Mouse (Mus musculus): ENCODE measurements around the gene Gm20388. TPM values are rescaled to one million over a fixed set of nuclear protein-coding genes. Genes with fewer than 3 reads are reported as not detected.
"Not testable (repeated sequence)": the region's sequence is repeated elsewhere in the genome, so short reads cannot be mapped to it uniquely, and the experiment has no call there.

Gm20388 gene
- polyA plus RNA-seq, 1 experiment from 2014 or later, result not detected

GRCm38 (mm10) chr8:124011989-124012586 lies 4101.4 kb downstream of the Gm20388 start:
- Histone ChIP-seq H3K27ac (replicated peaks in 1 of 2; ENCODE audit: control insufficient read depth in 1 of 2, insufficient read depth in 1 of 2, low read depth in 2 of 2, low read length in 2 of 2) (peak overlapping the region; percentile 49 to 77), H3K9me3 (ENCODE audit: control insufficient read depth, low read length) (no peaks in the 10 kb centered on the region), H3K27me3 (ENCODE audit: control insufficient read depth, insufficient read depth, low read length) (no peaks in the 10 kb centered on the region), H3K4me3 (ENCODE audit: control insufficient read depth in 1 of 2, insufficient read depth in 1 of 2, low read depth in 1 of 2, low read length in 2 of 2) (no peak overlapping the region), H3K36me3 (ENCODE audit: control insufficient read depth, insufficient read depth, low read length) (peaks cover 26% of the 10 kb centered on the region), H3K4me2 (ENCODE audit: low read length) (no peak overlapping the region), H3K9ac (ENCODE audit: low read length) (no peak overlapping the region), H3K4me1 (ENCODE audit: control insufficient read depth in 2 of 2, insufficient read depth in 2 of 2, low read length in 2 of 2) (peaks cover 5 to 12% of the 10 kb centered on the region in 2 experiments; a peak in 3 of 4 replicates)
- WGBS, result 95% methylated on average over 3 of the region's 3 CpGs
- ATAC-seq (ENCODE audit: insufficient number of reproducible peaks, insufficient read depth, low FRiP score, low read depth), result no peak

GRCm38 (mm10) chr8:124014299-124014698 lies 4103.7 kb downstream of the Gm20388 start:
- H3K9me3 ChIP-seq (ENCODE audit: control insufficient read depth, low read length); H3K36me3 ChIP-seq (ENCODE audit: control insufficient read depth, insufficient read depth, low read length); H3K4me3 ChIP-seq (ENCODE audit: control insufficient read depth in 1 of 2, insufficient read depth in 1 of 2, low read depth in 1 of 2, low read length in 2 of 2); H3K4me2 ChIP-seq (ENCODE audit: low read length); H3K27ac ChIP-seq (replicated peaks in 1 of 2; ENCODE audit: control insufficient read depth in 1 of 2, insufficient read depth in 1 of 2, low read depth in 2 of 2, low read length in 2 of 2); ATAC-seq (ENCODE audit: insufficient number of reproducible peaks, insufficient read depth, low FRiP score, low read depth); H3K9ac ChIP-seq (ENCODE audit: low read length); H3K27me3 ChIP-seq (ENCODE audit: control insufficient read depth, insufficient read depth, low read length): not testable (repeated sequence)
- peaks cover 8 to 23% of the 10 kb centered on the region in 2 experiments for H3K4me1 ChIP-seq (ENCODE audit: control insufficient read depth in 2 of 2, insufficient read depth in 2 of 2, low read length in 2 of 2)
- WGBS, result 90% methylated on average over 7 of the region's 7 CpGs

- Histone ChIP-seq H3K4me2 (ENCODE audit: low read length) (no peak overlapping the region), H3K27me3 (ENCODE audit: control insufficient read depth, insufficient read depth, low read length) (no peaks in the 10 kb centered on the region), H3K9me3 (ENCODE audit: control insufficient read depth, low read length) (no peaks in the 10 kb centered on the region), H3K4me1 (ENCODE audit: control insufficient read depth in 2 of 2, insufficient read depth in 2 of 2, low read length in 2 of 2) (peaks cover 11 to 27% of the 10 kb centered on the region in 2 experiments), H3K27ac (replicated peaks in 1 of 2; ENCODE audit: control insufficient read depth in 1 of 2, insufficient read depth in 1 of 2, low read depth in 2 of 2, low read length in 2 of 2) (no peak overlapping the region), H3K9ac (ENCODE audit: low read length) (no peak overlapping the region), H3K4me3 (ENCODE audit: control insufficient read depth in 1 of 2, insufficient read depth in 1 of 2, low read depth in 1 of 2, low read length in 2 of 2) (no peak overlapping the region), H3K36me3 (ENCODE audit: control insufficient read depth, insufficient read depth, low read length) (no peaks in the 10 kb centered on the region)
- 83% methylated on average over 3 of the region's 3 CpGs for WGBS
- ATAC-seq (ENCODE audit: insufficient number of reproducible peaks, insufficient read depth, low FRiP score, low read depth), result no peak
Measured at GRCm38 (mm10) chr8:124014751-124015150, 4104.1 kb downstream of the Gm20388 start.

DNA sequence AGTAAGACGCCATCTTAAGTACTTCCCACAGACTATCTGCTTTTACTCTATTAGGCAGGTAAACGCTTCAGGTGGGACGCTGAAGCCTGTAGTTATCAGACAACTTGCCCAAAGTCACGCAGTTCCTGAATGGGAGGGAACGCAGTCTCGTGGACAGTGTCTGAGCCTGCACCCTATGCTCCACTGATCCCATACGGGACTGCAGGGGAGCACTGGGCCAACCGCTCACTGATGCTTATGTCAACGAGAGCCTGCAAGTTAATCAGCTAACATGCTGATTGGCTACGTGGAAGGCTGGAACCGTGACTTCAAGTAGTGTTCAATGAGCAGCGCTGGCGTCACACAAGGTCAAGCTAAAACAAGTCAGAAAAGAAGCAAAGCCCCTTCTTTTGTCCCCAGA lies 4109.1 kb downstream of the Gm20388 start:
- 0 out of 4 replicates have a peak overlapping the region, but pooled peaks of 1 of the 2 experiments have one; percentile 19 for H3K27ac ChIP-seq (replicated peaks in 1 of 2; ENCODE audit: control insufficient read depth in 1 of 2, insufficient read depth in 1 of 2, low read depth in 2 of 2, low read length in 2 of 2)
- no peak for ATAC-seq (ENCODE audit: insufficient number of reproducible peaks, insufficient read depth, low FRiP score, low read depth)
- 18% methylated on average over 13 of the region's 13 CpGs for WGBS

GRCm38 (mm10) chr8:124020439-124021236 lies 4110.0 kb downstream of the Gm20388 start:
- peak overlapping the region; percentile 66 to 83 for H3K4me3 ChIP-seq (ENCODE audit: control insufficient read depth in 1 of 2, insufficient read depth in 1 of 2, low read depth in 1 of 2, low read length in 2 of 2)
- H3K4me1 ChIP-seq (ENCODE audit: control insufficient read depth in 2 of 2, insufficient read depth in 2 of 2, low read length in 2 of 2), result peaks cover 12 to 32% of the 10 kb centered on the region in 2 experiments
- peaks cover 26% of the 10 kb centered on the region for H3K36me3 ChIP-seq (ENCODE audit: control insufficient read depth, insufficient read depth, low read length)
- H3K4me2 ChIP-seq (ENCODE audit: low read length), result peak overlapping the region; percentile 90
- peak overlapping the region; percentile 88 to 91 for H3K27ac ChIP-seq (replicated peaks in 1 of 2; ENCODE audit: control insufficient read depth in 1 of 2, insufficient read depth in 1 of 2, low read depth in 2 of 2, low read length in 2 of 2)
- peak; percentile 85 for ATAC-seq (ENCODE audit: insufficient number of reproducible peaks, insufficient read depth, low FRiP score, low read depth)
- H3K9me3 ChIP-seq (ENCODE audit: control insufficient read depth, low read length), result no peaks in the 10 kb centered on the region
- H3K9ac ChIP-seq (ENCODE audit: low read length), result peak overlapping the region; percentile 89
- under 1% methylated on average over 44 of the region's 87 CpGs for WGBS
- no peaks in the 10 kb centered on the region for H3K27me3 ChIP-seq (ENCODE audit: control insufficient read depth, insufficient read depth, low read length)

More for the DNA sequence above, 4109.1 kb downstream of the Gm20388 start:
- Histone ChIP-seq H3K9ac (ENCODE audit: low read length) (peak overlapping the region; percentile 89), H3K9me3 (ENCODE audit: control insufficient read depth, low read length) (no peaks in the 10 kb centered on the region), H3K4me1 (ENCODE audit: control insufficient read depth in 2 of 2, insufficient read depth in 2 of 2, low read length in 2 of 2) (peaks cover 12 to 35% of the 10 kb centered on the region in 2 experiments), H3K4me3 (ENCODE audit: control insufficient read depth in 1 of 2, insufficient read depth in 1 of 2, low read depth in 1 of 2, low read length in 2 of 2) (peak overlapping the region; percentile 17 to 83), H3K36me3 (ENCODE audit: control insufficient read depth, insufficient read depth, low read length) (peaks cover 18% of the 10 kb centered on the region), H3K4me2 (ENCODE audit: low read length) (peak overlapping the region; percentile 90), H3K27me3 (ENCODE audit: control insufficient read depth, insufficient read depth, low read length) (no peaks in the 10 kb centered on the region)

- WGBS, result 1% methylated on average over 70 of the region's 74 CpGs
- ATAC-seq (ENCODE audit: insufficient number of reproducible peaks, insufficient read depth, low FRiP score, low read depth), result peak; percentile 91
- Histone ChIP-seq H3K27ac (replicated peaks in 1 of 2; ENCODE audit: control insufficient read depth in 1 of 2, insufficient read depth in 1 of 2, low read depth in 2 of 2, low read length in 2 of 2) (peak within 1 kb of the TSS; percentile 88 to 91), H3K9ac (ENCODE audit: low read length) (peak within 1 kb of the TSS; percentile 89), H3K27me3 (ENCODE audit: control insufficient read depth, insufficient read depth, low read length) (no peaks in the 10 kb centered on the region), H3K4me1 (ENCODE audit: control insufficient read depth in 2 of 2, insufficient read depth in 2 of 2, low read length in 2 of 2) (peaks cover 12 to 32% of the 10 kb centered on the region in 2 experiments), H3K4me2 (ENCODE audit: low read length) (peak within 1 kb of the TSS; percentile 90), H3K36me3 (ENCODE audit: control insufficient read depth, insufficient read depth, low read length) (peaks cover 33% of the 10 kb centered on the region), H3K9me3 (ENCODE audit: control insufficient read depth, low read length) (no peaks in the 10 kb centered on the region), H3K4me3 (ENCODE audit: control insufficient read depth in 1 of 2, insufficient read depth in 1 of 2, low read depth in 1 of 2, low read length in 2 of 2) (peak within 1 kb of the TSS; percentile 66 to 83)
Measured at GRCm38 (mm10) chr8:124021237-124022227, 4110.9 kb downstream of the Gm20388 start, which contains the start of the genes Taf5l and Urb2. Gene Taf5l (minus strand): TSS chr8:124021397. Gene Urb2 (plus strand): TSS chr8:124021508.

DNA sequence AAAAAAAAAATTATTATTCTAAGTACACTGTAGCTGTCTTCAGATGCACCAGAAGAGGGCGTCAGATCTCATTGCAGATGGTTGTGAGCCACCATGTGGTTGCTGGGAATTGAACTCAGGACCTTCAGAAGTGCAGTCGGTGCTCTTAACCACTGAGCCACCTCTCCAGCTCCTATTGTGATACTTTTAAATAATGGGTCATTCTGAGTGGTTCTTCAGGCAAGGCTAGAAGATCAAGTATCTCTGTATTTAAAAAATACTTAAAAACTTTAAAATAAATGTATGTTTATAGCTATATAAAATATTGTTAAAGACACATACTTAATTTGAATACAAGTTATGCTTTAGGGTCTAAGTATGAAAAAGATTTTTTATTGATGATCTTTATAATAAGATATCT lies 4115.6 kb downstream of the Gm20388 start:
- not testable (repeated sequence) for H3K27ac ChIP-seq (replicated peaks in 1 of 2; ENCODE audit: control insufficient read depth in 1 of 2, insufficient read depth in 1 of 2, low read depth in 2 of 2, low read length in 2 of 2); H3K4me3 ChIP-seq (ENCODE audit: control insufficient read depth in 1 of 2, insufficient read depth in 1 of 2, low read depth in 1 of 2, low read length in 2 of 2); H3K9me3 ChIP-seq (ENCODE audit: control insufficient read depth, low read length); H3K27me3 ChIP-seq (ENCODE audit: control insufficient read depth, insufficient read depth, low read length); H3K9ac ChIP-seq (ENCODE audit: low read length); ATAC-seq (ENCODE audit: insufficient number of reproducible peaks, insufficient read depth, low FRiP score, low read depth); H3K4me1 ChIP-seq (ENCODE audit: control insufficient read depth in 2 of 2, insufficient read depth in 2 of 2, low read length in 2 of 2); H3K4me2 ChIP-seq (ENCODE audit: low read length)
- 73% methylated on average over 2 of the region's 2 CpGs for WGBS
- H3K36me3 ChIP-seq (ENCODE audit: control insufficient read depth, insufficient read depth, low read length), result peaks cover 76% of the 10 kb centered on the region

Data from heart, embryonic 14.5 days (tissue).